Mouse (Mus musculus): ENCODE results near the gene Ftl1.
A peak's percentile ranks its signal among the peaks of the same experiment; 100 is the strongest.
"Not testable (repeated sequence)": the region's sequence is repeated elsewhere in the genome, so short reads cannot be mapped to it uniquely, and the experiment has no call there.

Ftl1 gene

GRCm38 (mm10) chr7:45475291-45475969 is 15.7 kb upstream of the Ftl1 start:
- DNase-seq = no peak

GRCm38 (mm10) chr7:45470869-45471268 is 11.2 kb upstream of the Ftl1 start:
- peak; percentile 79 for DNase-seq

DNA sequence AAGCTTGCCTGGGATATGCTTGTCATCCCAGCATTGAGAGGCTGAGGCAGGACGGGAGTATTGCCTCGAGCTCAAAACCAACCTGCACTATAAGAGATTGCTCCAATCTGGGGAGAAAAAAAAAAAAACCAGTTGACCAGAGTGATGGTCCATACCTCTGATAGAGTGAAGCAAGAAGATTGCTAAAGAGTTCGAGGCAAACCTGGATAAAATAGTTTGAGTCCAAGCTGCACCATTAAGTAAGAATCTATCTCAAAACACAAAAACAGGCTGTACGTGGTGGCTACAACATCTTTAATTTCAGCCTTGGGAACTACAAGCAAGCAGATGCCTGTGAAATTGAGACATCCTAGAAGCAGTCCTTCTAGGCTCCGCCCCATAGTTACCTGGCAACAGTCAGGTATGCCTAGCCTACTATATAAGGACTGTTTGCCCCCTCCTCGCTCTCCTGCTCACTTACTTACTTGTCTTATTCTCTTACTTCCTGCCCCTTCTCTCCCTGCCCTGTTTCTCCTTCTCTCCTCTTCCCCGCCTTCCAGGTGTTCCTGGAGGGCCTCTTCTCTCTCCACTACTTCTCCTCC is 7.5 kb upstream of the Ftl1 start:
- DNase-seq = no peak

- DNase-seq = peak; percentile 92
These were observed 6.8 kb upstream of the Ftl1 start, which contains the start of gene Bax for GRCm38 (mm10) chr7:45466283-45467089. TSS of gene Bax (minus strand) at chr7:45466898.

- peak; percentile 41 for DNase-seq
These were observed 5.9 kb upstream of the Ftl1 start for GRCm38 (mm10) chr7:45465549-45465948.

GRCm38 (mm10) chr7:45465112-45465511 is 5.4 kb upstream of the Ftl1 start:
- DNase-seq = no peak

DNA sequence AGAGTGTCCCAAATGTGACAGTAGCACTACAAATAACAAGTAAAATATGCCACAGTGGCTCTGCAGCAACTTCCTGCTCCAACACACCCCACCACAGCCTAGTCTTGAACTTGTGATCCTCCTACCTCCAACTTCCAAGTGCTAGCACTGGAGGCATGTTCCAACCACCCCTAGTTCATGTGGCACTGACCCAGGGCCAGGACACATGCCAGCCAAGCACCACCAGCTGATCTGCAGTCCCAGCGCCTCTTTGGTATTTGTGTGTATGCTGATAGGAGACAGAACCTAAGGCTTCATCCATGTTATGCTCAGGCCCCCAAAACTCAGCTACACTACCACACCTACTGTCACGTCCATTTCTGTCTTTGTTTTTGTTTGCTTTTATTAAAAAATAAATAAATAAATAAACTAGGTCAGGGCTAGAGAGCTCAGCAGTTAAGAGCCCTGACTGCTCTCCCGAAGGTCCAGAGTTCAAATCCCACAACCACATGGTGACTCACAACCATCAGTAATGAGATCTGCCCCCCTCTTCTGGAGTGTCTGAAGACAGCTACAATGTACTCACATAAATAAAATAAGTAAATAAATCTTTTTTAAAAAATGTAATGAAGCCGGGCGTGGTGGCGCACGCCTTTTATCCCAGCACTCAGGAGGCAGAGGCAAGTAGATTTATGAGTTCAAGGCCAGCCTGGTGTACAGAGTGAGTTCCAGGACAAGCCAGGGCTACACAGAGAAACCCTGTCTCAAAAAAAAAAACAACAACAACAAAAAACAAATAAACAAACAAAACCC is 4.5 kb upstream of the Ftl1 start:
- DNase-seq = no peak

- not testable (repeated sequence) for DNase-seq
These were observed 3.2 kb upstream of the Ftl1 start for GRCm38 (mm10) chr7:45462868-45463267.

DNA sequence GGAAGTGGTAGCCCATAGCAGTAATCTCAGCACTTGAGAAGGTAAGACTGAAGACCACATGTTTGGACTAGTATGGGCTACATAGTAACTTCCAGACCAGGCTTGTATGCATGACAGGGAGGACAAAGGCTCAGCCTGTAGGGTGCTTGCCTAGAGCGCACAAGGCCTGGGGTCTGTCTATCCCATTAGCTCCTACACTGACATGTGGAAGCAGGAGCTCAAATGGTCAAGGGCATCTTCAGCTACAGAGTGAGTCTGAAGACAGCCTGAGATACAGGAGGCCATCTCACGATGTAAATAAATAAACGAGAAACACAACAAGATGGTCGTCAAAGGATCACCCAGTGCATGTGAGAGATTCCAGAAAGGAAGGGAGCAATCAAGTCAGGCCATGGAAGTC is 2.6 kb upstream of the Ftl1 start:
- DNase-seq = no peak

- no peak for DNase-seq
These were observed 2.1 kb upstream of the Ftl1 start for GRCm38 (mm10) chr7:45461781-45462180.

- no peak for DNase-seq
These were observed 1.6 kb upstream of the Ftl1 start for GRCm38 (mm10) chr7:45461326-45461725.

DNA sequence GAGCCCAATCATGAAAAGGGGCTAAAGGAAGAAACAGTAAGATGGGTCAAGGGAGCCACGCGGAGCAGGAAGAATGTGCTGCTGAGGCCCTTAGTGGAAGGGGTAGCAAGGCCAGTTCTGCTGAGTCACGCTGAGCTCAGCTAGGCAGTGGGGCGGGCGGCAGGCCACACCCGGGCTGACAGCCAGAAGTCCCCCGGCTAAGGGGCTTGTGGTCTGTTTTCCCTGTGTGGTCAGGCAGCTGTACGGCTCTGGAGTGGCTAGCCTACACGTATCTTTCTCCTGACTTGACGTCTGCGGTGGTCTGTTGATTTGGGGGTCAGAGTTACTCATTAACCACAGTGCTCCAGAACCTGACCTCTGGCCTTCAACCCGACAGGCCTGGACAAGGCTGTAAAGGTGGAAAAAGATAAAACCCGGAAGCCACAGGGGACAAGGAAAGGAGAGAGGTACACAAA is 1.2 kb upstream of the Ftl1 start:
- peak; percentile 45 for DNase-seq

- no peak for DNase-seq
These were observed 693 bp upstream of the Ftl1 start for GRCm38 (mm10) chr7:45460377-45460776.

DNA sequence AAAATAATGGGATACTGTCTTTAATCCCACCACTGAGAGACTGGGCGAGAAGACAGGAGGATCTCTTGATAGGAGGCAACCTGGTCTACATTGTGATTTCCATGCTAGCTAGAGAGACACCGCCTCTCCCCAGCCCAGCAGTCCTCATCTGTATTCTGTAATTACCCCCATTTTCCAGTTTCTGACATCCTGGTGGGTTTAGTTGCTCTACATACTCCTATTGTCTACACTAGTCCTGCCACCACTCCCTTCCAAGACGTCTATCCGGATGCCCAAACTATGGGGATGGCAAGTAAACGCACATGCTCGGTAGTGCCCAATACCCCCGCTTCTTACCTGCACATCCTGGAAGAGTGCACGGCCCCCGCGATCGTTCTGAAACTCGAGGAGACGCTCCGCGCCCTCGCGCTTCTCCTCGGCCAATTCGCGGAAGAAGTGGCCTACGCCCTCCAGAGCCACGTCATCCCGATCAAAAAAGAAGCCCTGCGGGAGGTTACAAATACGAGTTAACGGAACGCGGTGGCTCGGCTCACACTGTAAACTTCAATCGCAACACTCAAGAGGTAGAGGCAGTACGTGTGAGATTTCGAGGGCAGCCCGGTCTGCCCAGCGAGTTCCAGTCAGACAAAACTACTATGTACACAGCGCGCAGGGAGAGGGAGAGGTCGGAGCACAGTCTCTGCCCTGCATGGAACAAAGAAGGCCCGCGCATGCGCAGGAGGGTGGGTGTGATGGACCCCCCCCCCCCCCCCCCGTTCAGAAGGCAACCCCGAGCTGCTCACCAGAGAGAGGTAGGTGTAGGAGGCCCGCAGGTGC is 728 bp downstream of the Ftl1 start:
- DNase-seq = peak; percentile 90

- no peak for DNase-seq
These were observed 2.3 kb downstream of the Ftl1 start for GRCm38 (mm10) chr7:45457204-45458060.

DNA sequence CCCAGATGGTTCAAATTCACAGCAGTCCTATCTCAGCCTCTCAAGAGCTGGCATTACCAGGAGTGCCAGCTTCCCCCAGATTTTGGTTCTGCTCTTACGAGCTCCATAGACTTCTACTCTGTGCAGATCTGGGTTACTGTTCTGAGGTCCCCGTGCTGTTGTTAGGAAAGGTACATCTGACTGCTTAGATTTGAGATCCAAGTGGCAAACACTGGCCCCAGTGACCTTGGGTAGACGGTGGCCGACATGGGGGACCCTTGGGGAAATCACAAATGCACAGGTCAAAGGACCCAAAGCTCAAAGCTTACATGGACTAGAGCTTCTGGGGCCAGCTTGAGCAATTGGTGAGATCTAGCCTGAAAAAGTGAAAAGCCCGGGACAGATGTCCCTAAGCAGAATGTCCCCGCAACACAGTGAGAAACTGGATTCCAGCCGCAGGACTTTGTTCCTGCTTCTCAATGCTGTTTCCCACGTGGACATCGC is 2.9 kb downstream of the Ftl1 start:
- DNase-seq = no peak

- no peak for DNase-seq
These were observed 3.6 kb downstream of the Ftl1 start for GRCm38 (mm10) chr7:45455932-45456696.

DNA sequence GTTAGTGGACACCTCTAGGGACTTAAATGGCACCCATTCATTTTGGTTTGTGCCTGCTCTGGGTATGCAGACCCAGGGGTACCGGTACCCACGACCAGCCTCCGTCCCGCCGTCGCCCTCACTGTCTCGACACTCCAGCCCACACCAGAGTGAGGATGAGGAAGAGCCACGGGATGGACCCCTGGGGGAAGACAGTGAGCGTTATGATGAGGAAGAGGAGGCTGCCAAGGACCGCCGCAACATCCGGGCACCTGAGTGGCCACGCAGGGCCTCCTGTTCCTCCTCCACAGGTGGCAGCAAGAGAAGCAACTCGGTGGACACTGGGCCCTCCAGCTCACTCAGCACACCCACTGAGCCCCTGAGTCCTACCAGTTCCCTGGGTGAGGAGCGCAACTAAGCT is 4.7 kb downstream of the Ftl1 start:
- no peak for DNase-seq

- peak; percentile 87 for DNase-seq
These were observed 8.2 kb downstream of the Ftl1 start for GRCm38 (mm10) chr7:45451344-45451982.

DNA sequence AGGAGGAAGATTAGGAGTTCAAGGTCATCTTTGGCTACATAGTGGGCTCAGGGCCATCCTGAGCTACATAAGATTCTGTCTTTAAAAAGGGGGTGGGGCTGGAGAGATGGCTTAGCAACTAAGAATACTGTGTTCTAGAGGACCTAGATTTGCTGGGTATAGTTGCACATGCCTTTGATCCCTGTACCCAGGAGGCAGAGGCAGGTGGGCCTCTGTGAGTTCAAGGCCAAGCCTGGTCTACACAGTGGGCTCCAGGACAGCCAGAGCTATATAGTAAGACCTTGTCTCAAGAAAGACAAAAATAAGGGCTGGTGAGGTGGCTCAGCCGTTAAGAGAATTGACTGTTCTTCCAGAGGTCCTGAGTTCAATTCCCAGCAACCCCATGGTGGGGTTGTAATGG is 9.7 kb downstream of the Ftl1 start:
- DNase-seq = no peak
